Mouse (Mus musculus): ENCODE measurements around the gene Sept5.
A peak's percentile ranks its signal among the peaks of the same experiment; 100 is the strongest.

Sept5 gene

DNA sequence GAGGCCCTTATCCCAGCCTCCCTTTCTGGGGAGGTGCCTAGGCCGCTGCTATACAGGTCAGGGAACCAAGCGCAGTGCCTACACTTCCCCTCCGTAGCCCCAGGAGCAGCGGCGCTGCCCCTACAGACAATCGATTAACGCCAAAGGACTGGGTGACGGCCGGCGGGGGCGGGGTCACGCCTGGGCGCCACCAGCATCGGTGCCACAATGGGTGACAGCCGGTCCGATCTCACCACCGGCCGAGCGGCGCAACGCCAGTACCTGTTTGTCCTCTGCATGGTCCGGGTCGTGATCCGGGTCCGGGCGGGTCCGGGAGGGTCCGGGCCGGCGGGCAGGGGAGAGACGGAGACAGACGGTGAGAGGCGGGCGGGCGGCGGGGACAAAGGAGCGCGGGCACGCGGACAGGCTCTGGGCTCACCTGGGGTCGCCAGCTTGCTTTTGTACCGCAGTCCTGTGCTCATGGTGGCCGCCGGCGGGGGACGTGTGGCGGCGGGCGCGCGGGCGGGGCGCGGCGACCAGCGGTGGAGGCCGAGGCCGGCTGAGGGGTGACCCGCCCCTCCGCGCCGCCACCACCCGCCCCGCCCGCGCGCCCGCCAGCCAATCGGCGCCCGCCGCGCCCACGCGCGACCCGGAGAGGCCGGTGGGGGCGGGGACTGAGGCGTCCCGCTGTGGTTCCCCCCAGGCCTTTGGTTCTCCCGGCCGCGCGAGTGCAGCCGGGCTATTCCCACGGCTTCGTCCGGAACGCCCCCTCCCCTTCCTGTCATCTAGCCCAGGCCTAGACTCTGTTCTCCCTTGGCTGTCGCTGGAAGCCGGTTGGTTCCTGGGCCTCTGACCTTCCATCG lies at the start of gene Sept5:
Gene Sept5, minus strand, starts transcription at position 565 of the 842 bp plus-strand sequence.
- peak; percentile 58 for DNase-seq

DNA sequence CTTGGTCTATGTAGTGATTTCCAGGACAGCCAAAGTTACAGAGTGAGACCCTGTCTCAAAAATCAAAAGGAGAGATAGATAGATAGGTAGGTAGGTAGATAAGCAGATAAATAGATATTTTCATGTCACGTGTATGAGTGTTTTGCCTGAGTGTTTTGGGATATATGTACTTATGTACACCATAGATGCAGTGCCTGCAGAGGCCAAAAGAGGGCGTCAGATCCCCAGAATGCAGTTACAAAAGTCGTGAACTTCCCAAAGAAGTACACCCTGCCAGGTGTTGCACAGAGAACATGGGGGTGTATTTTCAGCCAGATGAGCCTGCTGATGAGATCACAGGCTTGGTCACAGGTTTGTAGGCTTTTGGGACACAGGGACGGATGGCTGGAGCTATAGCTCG lies 49.4 kb upstream of the Sept5 start:
- no peak for DNase-seq

DNA sequence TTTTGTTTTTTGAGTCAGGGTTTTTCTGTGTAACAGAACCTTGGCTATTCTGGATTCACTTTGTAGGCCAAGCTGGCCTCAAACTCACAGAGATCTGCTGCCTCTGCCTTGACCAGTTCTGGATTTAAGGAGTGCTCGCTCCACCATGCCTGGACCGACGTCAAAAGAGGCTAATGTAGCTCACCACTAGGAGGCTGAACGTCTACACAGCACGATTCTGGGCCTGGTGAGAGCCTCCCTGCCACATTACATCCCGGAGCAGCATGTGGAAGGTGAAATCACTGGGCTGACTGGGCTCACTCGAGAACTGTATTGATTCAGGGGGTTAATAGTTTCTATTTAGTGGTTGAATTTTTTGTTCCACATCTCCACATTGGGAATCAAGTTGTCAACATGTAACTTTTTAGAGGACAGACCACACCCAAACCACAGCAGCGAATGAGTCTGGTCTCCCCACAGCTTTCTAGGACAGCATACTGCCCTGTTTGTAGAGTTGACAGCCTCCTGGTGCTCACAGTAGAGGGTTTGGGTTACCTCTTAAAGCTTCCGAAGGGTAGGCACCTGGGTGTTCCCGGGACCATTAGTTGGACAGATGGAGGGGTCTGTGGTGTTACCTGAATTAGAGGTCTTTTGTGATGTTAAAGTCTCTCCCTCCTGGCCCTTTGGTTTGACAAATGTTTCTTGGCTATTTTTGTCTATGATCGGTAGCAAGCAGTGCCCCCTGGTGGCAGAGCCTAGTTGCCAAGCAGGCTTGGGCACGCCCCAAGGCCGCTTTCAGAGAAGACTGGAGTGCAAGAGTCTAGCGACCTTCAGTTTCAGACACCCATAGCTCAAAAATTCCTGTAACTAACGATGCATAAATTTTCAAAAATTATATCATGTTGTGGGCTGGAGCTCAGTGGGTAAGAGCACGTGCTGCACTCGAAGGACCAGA lies 48.3 kb upstream of the Sept5 start:
- peak; percentile 87 for DNase-seq

DNA sequence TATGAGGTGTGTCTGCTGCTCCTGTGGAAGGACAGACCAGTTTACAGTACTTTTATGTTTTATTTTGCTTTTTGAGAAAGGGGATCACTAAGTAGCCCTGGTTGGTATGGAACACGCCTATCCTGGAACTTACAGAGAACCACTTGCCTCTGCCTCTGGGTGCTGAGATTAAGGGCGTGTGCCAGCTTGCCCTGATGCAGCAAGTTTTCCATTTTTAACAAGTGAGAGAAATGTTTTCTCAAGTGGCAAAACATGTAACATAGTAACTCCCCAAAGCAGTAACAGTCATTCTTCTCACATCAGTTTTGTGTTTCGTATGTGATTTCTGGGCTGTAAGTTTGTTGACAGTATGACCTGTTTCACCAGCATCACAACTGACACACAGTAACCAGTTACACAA lies 43.3 kb upstream of the Sept5 start:
- DNase-seq = no peak

- DNase-seq = no peak
These were observed 42.3 kb upstream of the Sept5 start for GRCm38 (mm10) chr16:18672027-18672426.

GRCm38 (mm10) chr16:18669914-18670313 lies 40.2 kb upstream of the Sept5 start:
- DNase-seq = no peak

GRCm38 (mm10) chr16:18658597-18658996 lies 28.8 kb upstream of the Sept5 start:
- DNase-seq = no peak

DNA sequence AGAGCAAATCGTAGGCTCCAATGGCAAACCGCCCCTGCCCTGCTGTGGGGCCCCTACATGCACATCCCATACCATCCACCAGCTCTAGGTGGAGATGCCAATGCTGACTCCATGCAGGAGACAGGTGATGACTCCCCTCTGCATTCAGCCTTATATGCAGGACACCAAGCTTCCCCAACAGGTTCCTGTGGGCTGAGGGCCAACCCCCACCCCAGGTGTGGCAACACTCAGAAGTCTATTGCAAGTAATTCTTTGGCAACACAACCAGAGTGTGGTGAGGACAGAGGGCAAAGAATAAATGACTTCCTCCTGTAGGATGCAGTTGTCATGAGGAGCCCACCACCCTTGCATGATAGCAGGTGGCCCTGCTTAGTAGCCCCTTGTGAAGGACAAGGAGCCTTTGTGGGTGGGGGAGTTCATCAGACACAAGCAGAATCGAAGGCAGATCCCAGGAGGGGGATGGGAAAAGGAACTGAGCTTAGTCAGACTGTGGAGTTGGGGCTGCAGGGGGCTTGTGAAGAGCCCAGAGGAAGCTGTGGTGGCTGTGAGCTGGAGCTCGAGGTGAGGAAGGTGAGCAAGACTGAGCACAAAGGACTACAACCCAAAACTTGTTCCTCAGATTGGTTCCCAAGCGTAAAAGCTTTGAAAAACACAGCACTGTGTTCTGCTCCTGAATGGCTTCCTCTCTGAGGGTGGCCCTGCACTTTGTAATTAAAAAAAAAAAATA lies 25.8 kb upstream of the Sept5 start:
- DNase-seq = no peak

- no peak for DNase-seq
These were observed 23.8 kb upstream of the Sept5 start for GRCm38 (mm10) chr16:18653290-18654160.

DNA sequence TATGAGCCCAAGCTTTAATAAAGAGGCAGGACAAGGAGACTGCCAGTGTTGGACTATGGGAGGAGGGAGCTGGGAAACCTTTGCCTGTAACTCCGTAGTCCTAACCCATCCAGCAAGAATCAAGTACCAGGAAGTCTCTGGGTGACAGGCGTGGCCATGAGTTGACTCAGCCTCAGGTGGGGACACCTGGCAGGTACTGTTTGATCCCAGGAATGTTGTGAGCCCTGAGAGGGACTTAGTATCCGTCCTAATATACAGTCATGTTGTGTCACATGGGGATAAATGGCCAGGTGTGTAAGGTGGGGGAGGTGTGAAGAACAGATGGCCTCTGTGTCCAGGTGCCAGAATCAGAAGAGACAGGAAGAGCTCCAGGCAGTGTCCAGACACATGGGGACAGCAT lies 19.4 kb upstream of the Sept5 start:
- no peak for DNase-seq

GRCm38 (mm10) chr16:18645329-18645728 lies 15.6 kb upstream of the Sept5 start:
- no peak for DNase-seq

- DNase-seq = no peak
These were observed 14.7 kb upstream of the Sept5 start for GRCm38 (mm10) chr16:18644485-18644884.

GRCm38 (mm10) chr16:18643406-18643998 lies 13.7 kb upstream of the Sept5 start:
- DNase-seq = no peak

- DNase-seq = no peak
These were observed 13.1 kb upstream of the Sept5 start for GRCm38 (mm10) chr16:18642897-18643296.

DNA sequence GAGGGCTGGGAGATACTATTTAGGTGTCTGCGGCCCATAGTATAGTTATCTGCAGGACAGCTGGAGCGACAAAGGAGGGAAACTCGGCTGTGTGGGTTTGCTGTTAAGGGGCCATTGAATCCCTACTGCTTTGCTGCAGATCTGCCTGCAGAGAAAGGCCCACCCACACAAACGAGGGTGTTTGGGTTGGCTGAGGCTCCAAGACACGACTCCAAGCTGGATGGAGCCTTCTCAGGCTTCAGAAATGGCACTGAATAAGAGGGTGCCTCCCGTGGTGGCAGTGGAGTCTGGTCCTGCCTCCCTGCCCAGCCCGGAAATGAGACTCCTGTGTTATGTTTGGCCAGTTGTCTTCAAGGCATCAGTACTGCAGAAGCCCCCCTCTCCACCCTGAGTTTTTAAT lies 12.5 kb upstream of the Sept5 start:
- no peak for DNase-seq

DNA sequence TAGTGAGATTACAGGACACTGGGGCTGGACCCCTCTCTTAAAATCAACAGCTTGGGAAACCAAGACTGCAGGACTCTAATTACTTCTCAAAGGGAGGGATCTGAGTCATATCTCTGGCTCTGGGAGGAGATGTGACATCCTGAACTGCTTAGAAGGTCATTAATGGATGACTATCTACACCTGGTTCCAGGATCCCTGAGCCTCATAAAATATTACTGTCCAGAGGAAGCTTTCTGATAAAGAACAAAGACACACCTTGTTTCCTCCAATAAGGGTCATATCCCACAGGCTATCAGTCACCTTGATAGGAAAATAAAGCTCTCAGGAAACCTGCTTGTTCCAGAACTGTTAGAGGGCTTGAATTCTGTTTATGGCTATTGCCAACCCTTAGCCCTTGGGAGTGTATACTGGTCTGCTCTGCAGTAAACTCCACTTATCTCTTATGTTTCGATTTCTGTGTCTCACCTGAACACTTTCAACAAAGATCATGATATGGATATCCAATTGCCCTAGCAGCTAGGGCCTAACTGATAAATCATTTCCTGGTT lies 9.7 kb upstream of the Sept5 start:
- no peak for DNase-seq

GRCm38 (mm10) chr16:18638396-18638795 lies 8.6 kb upstream of the Sept5 start:
- DNase-seq = no peak

- DNase-seq = no peak
These were observed 7.0 kb upstream of the Sept5 start for GRCm38 (mm10) chr16:18636804-18637203.

DNA sequence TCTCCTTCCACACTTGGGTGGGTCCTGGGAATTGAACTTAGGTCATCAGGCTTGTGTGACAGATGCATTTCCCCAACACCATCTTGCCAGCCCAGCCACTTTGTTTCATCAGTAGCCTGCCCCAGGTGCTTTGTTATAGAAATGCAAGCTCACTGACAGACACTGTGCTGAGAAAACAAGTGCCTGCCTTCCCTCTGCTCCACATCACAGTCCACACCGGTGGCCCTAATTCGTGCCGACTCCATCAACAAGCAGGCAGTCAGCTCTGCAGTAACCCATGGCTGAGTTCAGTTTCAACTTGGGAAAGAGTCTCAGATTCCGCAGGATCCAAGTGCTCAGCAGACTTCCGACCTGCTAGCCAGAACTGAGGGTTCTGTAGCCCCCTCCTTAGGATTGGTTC lies 6.6 kb upstream of the Sept5 start:
- no peak for DNase-seq

- DNase-seq = no peak
These were observed 3.6 kb upstream of the Sept5 start for GRCm38 (mm10) chr16:18633333-18633732.

GRCm38 (mm10) chr16:18632816-18633215 lies 3.1 kb upstream of the Sept5 start:
- no peak for DNase-seq
